Mouse (Mus musculus) neural tube, embryonic 13.5 days (tissue): ENCODE results near the gene Ubb. TPM values are rescaled to one million over a fixed set of nuclear protein-coding genes. Genes with fewer than 3 reads are reported as not detected.
A peak's percentile ranks its signal among the peaks of the same experiment; 100 is the strongest.

Experiments
- ATAC-seq: fragments of 200-750 bp; cut with Nextera tagmentation; 2 replicates; pipeline ENCODE4 v1.8.0; 2017; ENCODE audit warnings: low read depth, mild to moderate bottlenecking, moderate TSS enrichment, moderate library complexity
- H3K27ac ChIP-seq: fragments of 300-500 bp; sonication (generic); replicated peaks from 2 replicates; pipeline ENCODE4 v1.5.1; 2015; ENCODE audit warnings: moderate library complexity, mild to moderate bottlenecking, inconsistent platforms
- H3K27me3 ChIP-seq: fragments of 300-500 bp; sonication (generic); 2 replicates; pipeline ENCODE4 v1.6.1; 2015; ENCODE audit warnings: mild to moderate bottlenecking, inconsistent platforms
- H3K36me3 ChIP-seq: fragments of 300-500 bp; sonication (generic); 2 replicates; pipeline ENCODE4 v1.6.1; 2015; ENCODE audit warnings: mild to moderate bottlenecking, inconsistent platforms
- H3K4me1 ChIP-seq: fragments of 300-500 bp; sonication (generic); replicated peaks from 2 replicates; pipeline ENCODE4 v1.6.1; 2015; ENCODE audit warnings: inconsistent platforms
- H3K4me2 ChIP-seq: fragments of 300-500 bp; sonication (generic); 2 replicates; pipeline ENCODE4 v1.6.1; 2015; ENCODE audit warnings: inconsistent platforms, mild to moderate bottlenecking, moderate library complexity
- H3K4me3 ChIP-seq: fragments of 300-500 bp; sonication (generic); 2 replicates; pipeline ENCODE4 v1.5.1; 2015; ENCODE audit warnings: mild to moderate bottlenecking, inconsistent platforms
- H3K9ac ChIP-seq: fragments of 300-500 bp; sonication (generic); 2 replicates; pipeline ENCODE4 v1.6.1; 2015; ENCODE audit warnings: moderate library complexity, mild to moderate bottlenecking, inconsistent platforms
- H3K9me3 ChIP-seq: fragments of 300-500 bp; sonication (generic); 2 replicates; pipeline ENCODE4 v1.6.1; 2016; ENCODE audit warnings: inconsistent platforms
- WGBS: fragments of 180-500 bp; shearing (Covaris S2); methylation state at CpG from one replicate; pipeline ENCODE4 v1.1.7; 2015; 5-methylcytosine and 5-hydroxymethylcytosine counted together
- polyA plus RNA-seq: library from polyadenylated mRNA; unstranded; fragments of >200 nt; fragmentation: Nextera tagmentation; extraction: Ambion mirVana; gene quantifications from 2 replicates; pipeline ENCODE4 v1.2.1, GENCODE M21; 2015

Gene Ubb
- polyA plus RNA-seq, 1 experiment from 2014 or later = 4,558 TPM

- peak overlapping the region; percentile 70 for H3K9ac ChIP-seq
- H3K27me3 ChIP-seq = no peaks in the 10 kb centered on the region
- H3K36me3 ChIP-seq = peaks cover 29% of the 10 kb centered on the region
- H3K9me3 ChIP-seq = no peaks in the 10 kb centered on the region
- peak overlapping the region; percentile 99 for H3K4me2 ChIP-seq
- no peak for ATAC-seq
- H3K27ac ChIP-seq = no peak overlapping the region
- 85% methylated on average over 5 of the region's 5 CpGs for WGBS
- H3K4me3 ChIP-seq = peak overlapping the region; percentile 56
- H3K4me1 ChIP-seq = peaks cover 48% of the 10 kb centered on the region
These were observed 2.7 kb downstream of the Ubb start for GRCm38 (mm10) chr11:62553633-62554032.

GRCm38 (mm10) chr11:62554163-62554855 is 3.3 kb downstream of the Ubb start:
- H3K9me3 ChIP-seq = no peaks in the 10 kb centered on the region
- no peak overlapping the region for H3K27ac ChIP-seq
- no peaks in the 10 kb centered on the region for H3K27me3 ChIP-seq
- H3K36me3 ChIP-seq = peaks cover 29% of the 10 kb centered on the region
- peak overlapping the region; percentile 99 for H3K4me2 ChIP-seq
- peak overlapping the region; percentile 56 for H3K4me3 ChIP-seq
- ATAC-seq = no peak
- peak overlapping the region; percentile 70 for H3K9ac ChIP-seq
- WGBS = 75% methylated on average over 5 of the region's 5 CpGs
- peaks cover 42% of the 10 kb centered on the region for H3K4me1 ChIP-seq

- H3K27ac ChIP-seq = no peak overlapping the region
- no peak for ATAC-seq
- H3K9ac ChIP-seq = 0 out of 2 replicates have a peak overlapping the region, but pooled peaks have one; percentile 34
- H3K27me3 ChIP-seq = no peaks in the 10 kb centered on the region
- H3K4me3 ChIP-seq = peak overlapping the region; percentile 56
- H3K36me3 ChIP-seq = peaks cover 29% of the 10 kb centered on the region
- no peaks in the 10 kb centered on the region for H3K9me3 ChIP-seq
- peak overlapping the region; percentile 99 for H3K4me2 ChIP-seq
- H3K4me1 ChIP-seq = peaks cover 34% of the 10 kb centered on the region
These were observed 4.1 kb downstream of the Ubb start for GRCm38 (mm10) chr11:62554934-62555517.

- Histone ChIP-seq H3K4me2 (peak overlapping the region; percentile 99; the same call in 1 of the 2 replicates), H3K27ac (no peak overlapping the region; the same call in 1 of the 2 replicates), H3K27me3 (no peaks in the 10 kb centered on the region), H3K4me3 (no peak overlapping the region), H3K9ac (no peak overlapping the region), H3K9me3 (no peaks in the 10 kb centered on the region), H3K4me1 (peaks cover 38% of the 10 kb centered on the region), H3K36me3 (peaks cover 29% of the 10 kb centered on the region)
- no peak for ATAC-seq
These were observed 5.0 kb downstream of the Ubb start for GRCm38 (mm10) chr11:62555896-62556412.

- H3K27me3 ChIP-seq = no peaks in the 10 kb centered on the region
- H3K4me3 ChIP-seq = no peak overlapping the region
- WGBS = 72% methylated on average over 5 of the region's 5 CpGs
- no peak overlapping the region for H3K9ac ChIP-seq
- H3K4me2 ChIP-seq = no peak overlapping the region
- peaks cover 38% of the 10 kb centered on the region for H3K4me1 ChIP-seq
- no peak overlapping the region for H3K27ac ChIP-seq
- no peak for ATAC-seq
- H3K9me3 ChIP-seq = no peaks in the 10 kb centered on the region
- H3K36me3 ChIP-seq = peaks cover 29% of the 10 kb centered on the region
These were observed 6.2 kb downstream of the Ubb start for GRCm38 (mm10) chr11:62557205-62557604.

- no peak for ATAC-seq
- no peak overlapping the region for H3K4me2 ChIP-seq
- H3K36me3 ChIP-seq = peaks cover 28% of the 10 kb centered on the region
- H3K27me3 ChIP-seq = no peaks in the 10 kb centered on the region
- WGBS = 64% methylated on average over 2 of the region's 2 CpGs
- no peak overlapping the region for H3K27ac ChIP-seq
- H3K9ac ChIP-seq = no peak overlapping the region
- peaks cover 36% of the 10 kb centered on the region for H3K4me1 ChIP-seq
- no peaks in the 10 kb centered on the region for H3K9me3 ChIP-seq
- no peak overlapping the region for H3K4me3 ChIP-seq
These were observed 7.2 kb downstream of the Ubb start for GRCm38 (mm10) chr11:62558152-62558551.

- 72% methylated on average over 6 of the region's 6 CpGs for WGBS
- peaks cover 26% of the 10 kb centered on the region for H3K4me1 ChIP-seq
- no peak overlapping the region for H3K4me3 ChIP-seq
- no peak for ATAC-seq
- H3K9ac ChIP-seq = no peak overlapping the region
- H3K27me3 ChIP-seq = no peaks in the 10 kb centered on the region
- no peak overlapping the region for H3K4me2 ChIP-seq
- no peak overlapping the region for H3K27ac ChIP-seq
- peaks cover 18% of the 10 kb centered on the region for H3K36me3 ChIP-seq
- H3K9me3 ChIP-seq = no peaks in the 10 kb centered on the region
These were observed 8.1 kb downstream of the Ubb start for GRCm38 (mm10) chr11:62558961-62559646.

GRCm38 (mm10) chr11:62560463-62561016 is 9.6 kb downstream of the Ubb start:
- no peaks in the 10 kb centered on the region for H3K27me3 ChIP-seq
- H3K4me2 ChIP-seq = peak overlapping the region; percentile 57
- ATAC-seq = no peak
- peaks cover 12% of the 10 kb centered on the region; the same call in 1 of the 2 replicates for H3K4me1 ChIP-seq
- peak overlapping the region; percentile 28 for H3K4me3 ChIP-seq
- H3K36me3 ChIP-seq = 0 out of 2 replicates have a peak, but pooled peaks cover 4% of the 10 kb centered on the region
- H3K27ac ChIP-seq = no peak overlapping the region
- peak overlapping the region; percentile 51 for H3K9ac ChIP-seq
- 35% methylated on average over 43 of the region's 43 CpGs for WGBS
- H3K9me3 ChIP-seq = no peaks in the 10 kb centered on the region

GRCm38 (mm10) chr11:62563590-62563989 is 12.6 kb downstream of the Ubb start:
- H3K9me3 ChIP-seq = no peaks in the 10 kb centered on the region
- H3K4me3 ChIP-seq = no peak overlapping the region
- H3K36me3 ChIP-seq = no peaks in the 10 kb centered on the region
- WGBS = 85% methylated on average over 2 of the region's 2 CpGs
- no peak overlapping the region for H3K4me2 ChIP-seq
- ATAC-seq = no peak
- no peak overlapping the region for H3K27ac ChIP-seq
- H3K9ac ChIP-seq = no peak overlapping the region
- H3K4me1 ChIP-seq = 0 out of 2 replicates have a peak, but pooled peaks cover 5% of the 10 kb centered on the region
- no peaks in the 10 kb centered on the region for H3K27me3 ChIP-seq

GRCm38 (mm10) chr11:62565747-62566146 is 14.8 kb downstream of the Ubb start:
- H3K27me3 ChIP-seq = no peaks in the 10 kb centered on the region
- no peaks in the 10 kb centered on the region for H3K36me3 ChIP-seq
- H3K4me3 ChIP-seq = no peak overlapping the region
- 79% methylated on average over 7 of the region's 7 CpGs for WGBS
- no peaks in the 10 kb centered on the region for H3K9me3 ChIP-seq
- H3K4me2 ChIP-seq = no peak overlapping the region
- H3K9ac ChIP-seq = no peak overlapping the region
- 0 out of 2 replicates have a peak, but pooled peaks cover under 1% of the 10 kb centered on the region for H3K4me1 ChIP-seq
- H3K27ac ChIP-seq = no peak overlapping the region
- no peak for ATAC-seq

- Histone ChIP-seq H3K27ac (no peak overlapping the region), H3K27me3 (no peaks in the 10 kb centered on the region), H3K4me3 (no peak overlapping the region), H3K9me3 (no peaks in the 10 kb centered on the region), H3K36me3 (no peaks in the 10 kb centered on the region), H3K9ac (no peak overlapping the region), H3K4me1 (no peaks in the 10 kb centered on the region), H3K4me2 (no peak overlapping the region)
- no peak for ATAC-seq
- 70% methylated on average over 1 of the region's 1 CpGs for WGBS
These were observed 15.2 kb downstream of the Ubb start for GRCm38 (mm10) chr11:62566211-62566610.

- Histone ChIP-seq H3K4me1 (no peaks in the 10 kb centered on the region), H3K9me3 (no peaks in the 10 kb centered on the region)
- 79% methylated on average over 3 of the region's 3 CpGs for WGBS
These were observed 17.3 kb downstream of the Ubb start for GRCm38 (mm10) chr11:62568300-62568699.

More at GRCm38 (mm10) chr11:62568300-62568699, 17.3 kb downstream of the Ubb start:
- no peak overlapping the region for H3K4me2 ChIP-seq
- H3K27me3 ChIP-seq = no peaks in the 10 kb centered on the region
- no peak overlapping the region for H3K27ac ChIP-seq
- no peaks in the 10 kb centered on the region for H3K36me3 ChIP-seq
- no peak overlapping the region for H3K9ac ChIP-seq
- ATAC-seq = no peak
- no peak overlapping the region for H3K4me3 ChIP-seq
